Mouse (Mus musculus) small intestine, adult 2 months (tissue): ENCODE measurements around the gene Cnih3. TPM values are rescaled to one million over a fixed set of nuclear protein-coding genes. Genes with fewer than 3 reads are reported as not detected.

Source experiments
- H3K27ac ChIP-seq: fragments of 200-500 bp; 2 replicates; pipeline ENCODE4 v1.5.1; 2012; ENCODE audit warnings: low read depth, low read length, control low read depth, inconsistent platforms; ENCODE audit not compliant: insufficient read depth
- H3K27me3 ChIP-seq: fragments of 200-500 bp; 2 replicates; pipeline ENCODE4 v1.6.1; 2012; ENCODE audit warnings: mild to moderate bottlenecking, moderate library complexity, low read length, inconsistent platforms; ENCODE audit not compliant: control insufficient read depth, insufficient read depth
- H3K36me3 ChIP-seq: fragments of 200-500 bp; 2 replicates; pipeline ENCODE4 v1.6.1; 2012; ENCODE audit warnings: mild to moderate bottlenecking, low read length, control low read depth, inconsistent platforms; ENCODE audit not compliant: control insufficient read depth, insufficient read depth
- H3K4me1 ChIP-seq: fragments of 200-500 bp; 2 replicates; pipeline ENCODE4 v1.6.1; 2012; ENCODE audit warnings: low read length, inconsistent platforms, mixed read lengths; ENCODE audit not compliant: control insufficient read depth, insufficient read depth, insufficient read length
- H3K4me3 ChIP-seq: fragments of 200-500 bp; 2 replicates; pipeline ENCODE4 v1.5.1; 2012; ENCODE audit warnings: low read depth, mild to moderate bottlenecking, control low read depth, inconsistent platforms, low read length, moderate library complexity
- CTCF ChIP-seq: fragments of 200-500 bp; IDR thresholded peaks from 2 replicates; pipeline ENCODE4 v1.5.1; 2012; ENCODE audit warnings: low read depth, mild to moderate bottlenecking, control low read depth, inconsistent platforms, low read length, moderate library complexity, mixed read lengths; ENCODE audit not compliant: insufficient replicate concordance, insufficient read length; ENCODE audit errors: extremely low read depth
- POLR2A ChIP-seq: fragments of 200-500 bp; IDR thresholded peaks from 2 replicates; pipeline ENCODE4 v1.6.1; 2012; ENCODE audit warnings: low read depth, mild to moderate bottlenecking, control low read depth, inconsistent platforms, low read length, moderate library complexity
- WGBS: fragments of 180-500 bp; shearing (Covaris S2); methylation state at CpG from one replicate; pipeline ENCODE4 v1.1.7; 2018; 5-methylcytosine and 5-hydroxymethylcytosine counted together
- polyA plus RNA-seq: library from polyadenylated mRNA; depleted of rRNA; stranded (reverse); fragments of >200 nt; gene quantifications from 2 replicates; pipeline ENCODE4 v1.2.3, GENCODE M21; 2012; rRNA removed

Gene Cnih3
- polyA plus RNA-seq, 1 experiment: 0.08 TPM

GRCm38 (mm10) chr1:181484696-181485095 lies 132.3 kb downstream of the Cnih3 start:
- TF ChIP-seq CTCF (no peak), POLR2A (no peak)
- WGBS: 75% methylated on average over 5 of the region's 5 CpGs
- H3K4me1 ChIP-seq: no peaks in the 10 kb centered on the region

DNA sequence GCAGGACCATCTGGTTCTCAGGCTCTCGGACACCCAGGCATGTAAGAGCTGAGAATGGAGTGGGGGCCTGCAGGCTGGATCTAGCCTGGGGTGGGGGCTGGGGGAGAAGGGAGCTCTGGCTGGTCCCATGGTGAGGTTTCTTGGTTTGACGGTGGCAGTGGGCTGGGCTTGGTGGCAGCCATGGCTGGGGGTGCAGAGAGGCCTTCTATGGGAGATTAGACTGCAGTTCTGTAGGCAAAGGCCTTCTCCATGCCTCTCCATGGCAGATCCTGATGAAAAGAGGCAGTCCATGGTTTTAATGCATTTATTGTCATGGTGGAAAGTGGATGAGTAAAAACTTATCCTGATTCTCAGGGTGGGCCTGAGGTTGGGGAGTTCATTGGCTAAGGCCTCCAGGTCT lies 151.0 kb downstream of the Cnih3 start:
- Histone ChIP-seq H3K27me3 (no peaks in the 10 kb centered on the region), H3K4me3 (no peak overlapping the region), H3K36me3 (no peaks in the 10 kb centered on the region), H3K4me1 (no peaks in the 10 kb centered on the region), H3K27ac (no peak overlapping the region)
- WGBS: 85% methylated on average over 2 of the region's 2 CpGs
- no peak for TF ChIP-seq CTCF
- TF ChIP-seq POLR2A: no peak

More at GRCm38 (mm10) chr1:181484696-181485095, 132.3 kb downstream of the Cnih3 start:
- Histone ChIP-seq H3K27ac (no peak overlapping the region), H3K4me3 (no peak overlapping the region), H3K27me3 (peaks cover 3% of the 10 kb centered on the region; the same call in 1 of the 2 replicates), H3K36me3 (no peaks in the 10 kb centered on the region)

- H3K27ac ChIP-seq: no peak overlapping the region
- H3K4me1 ChIP-seq: no peaks in the 10 kb centered on the region
- no peaks in the 10 kb centered on the region for H3K27me3 ChIP-seq
- no peaks in the 10 kb centered on the region for H3K36me3 ChIP-seq
- H3K4me3 ChIP-seq: no peak overlapping the region
- 17% methylated on average over 8 of the region's 8 CpGs for WGBS
- no peak for TF ChIP-seq POLR2A
- no peak for TF ChIP-seq CTCF
Measured at GRCm38 (mm10) chr1:181505367-181505766, 152.9 kb downstream of the Cnih3 start.

Other genes starting within 250 kb of the Cnih3 start
- gene Nvl, start 208.4 kb upstream of the Cnih3 start, polyA plus RNA-seq: 2.4 and 3.4 TPM in 2 replicates
- gene Cnih4, start 207.9 kb upstream of the Cnih3 start, polyA plus RNA-seq: 9.2 and 19.6 TPM in 2 replicates
- 9.6 and 19.6 TPM in 2 replicates for gene Wdr26, start 140.6 kb upstream of the Cnih3 start, polyA plus RNA-seq
- not detected in 2 replicates for gene Ccdc121, start 158.8 kb downstream of the Cnih3 start, polyA plus RNA-seq
- gene Dnah14, start 223.9 kb downstream of the Cnih3 start, polyA plus RNA-seq: not detected in 2 replicates